Mouse (Mus musculus) embryonic fibroblast, embryonic 13.5 days (primary cell): Measurements from ENCODE around the gene Aldh3b1.

Source experiments
- CTCF ChIP-seq: IDR thresholded peaks from 2 replicates; pipeline ENCODE4 v1.5.1; 2011; ENCODE audit warnings: mild to moderate bottlenecking, control low read depth, low read length, moderate library complexity, borderline replicate concordance; ENCODE audit not compliant: insufficient read depth
- POLR2A ChIP-seq: IDR thresholded peaks from 2 replicates; pipeline ENCODE4 v1.6.1; 2011; ENCODE audit warnings: low read depth, mild to moderate bottlenecking, control low read depth, low read length, moderate library complexity

GRCm38 (mm10) chr19:3945872-3946564 lies 16.4 kb upstream of the Aldh3b1 start:
- TF ChIP-seq CTCF (no peak), POLR2A (no peak)
